Mouse (Mus musculus): Measurements from ENCODE around the gene Itpa. TPM values are rescaled to one million over a fixed set of nuclear protein-coding genes. Genes with fewer than 3 reads are reported as not detected.

Gene Itpa
- 5.6 and 6.6 TPM in 2 replicates for polyA plus RNA-seq (2012)

DNA sequence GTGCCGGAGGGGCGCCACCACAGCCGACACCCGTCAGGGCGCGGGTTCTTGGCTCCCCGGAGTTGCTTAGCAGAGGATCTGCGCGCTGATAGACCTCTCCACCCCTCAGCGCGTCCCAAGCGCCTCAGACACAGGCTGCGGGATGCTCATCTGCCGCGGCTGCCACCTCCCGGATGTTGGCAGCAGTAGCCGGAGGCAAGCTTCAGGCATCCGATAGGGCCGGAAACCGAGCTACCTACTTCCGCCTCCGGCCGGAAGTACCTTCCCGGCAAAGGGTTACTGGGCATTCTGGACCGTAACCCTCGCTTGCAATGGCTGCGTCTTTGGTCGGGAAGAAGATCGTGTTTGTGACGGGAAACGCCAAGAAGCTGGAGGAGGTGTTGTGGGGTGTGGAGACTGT is at the start of gene Itpa:
TSS of gene Itpa (plus strand) at position 52 of the 400 bp plus-strand sequence.

DNA sequence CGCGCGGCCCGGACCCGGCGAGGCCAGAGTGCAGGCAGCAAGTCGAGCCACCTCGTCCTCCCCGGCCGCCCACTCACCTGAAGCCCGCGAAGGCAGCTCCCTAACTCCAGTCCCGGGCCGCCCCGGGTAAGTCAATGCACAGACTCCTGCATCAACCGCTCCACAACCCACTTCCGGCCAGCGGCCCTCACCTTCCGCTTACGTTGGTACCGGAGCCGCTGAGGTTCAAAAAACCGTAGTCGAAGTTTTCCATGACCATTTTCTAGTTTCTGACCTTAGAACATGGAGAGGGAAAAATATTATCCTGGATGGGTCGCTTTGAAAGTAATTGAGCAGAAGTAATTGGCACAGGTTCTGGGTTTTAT is 37.6 kb upstream of the Itpa start, which contains the start of the genes Fastkd5 and Ubox5:
TSS of gene Fastkd5 (minus strand) at position 189 of the 365 bp plus-strand sequence.
TSS of gene Ubox5 (minus strand) at position 200 of the 365 bp plus-strand sequence.

DNA sequence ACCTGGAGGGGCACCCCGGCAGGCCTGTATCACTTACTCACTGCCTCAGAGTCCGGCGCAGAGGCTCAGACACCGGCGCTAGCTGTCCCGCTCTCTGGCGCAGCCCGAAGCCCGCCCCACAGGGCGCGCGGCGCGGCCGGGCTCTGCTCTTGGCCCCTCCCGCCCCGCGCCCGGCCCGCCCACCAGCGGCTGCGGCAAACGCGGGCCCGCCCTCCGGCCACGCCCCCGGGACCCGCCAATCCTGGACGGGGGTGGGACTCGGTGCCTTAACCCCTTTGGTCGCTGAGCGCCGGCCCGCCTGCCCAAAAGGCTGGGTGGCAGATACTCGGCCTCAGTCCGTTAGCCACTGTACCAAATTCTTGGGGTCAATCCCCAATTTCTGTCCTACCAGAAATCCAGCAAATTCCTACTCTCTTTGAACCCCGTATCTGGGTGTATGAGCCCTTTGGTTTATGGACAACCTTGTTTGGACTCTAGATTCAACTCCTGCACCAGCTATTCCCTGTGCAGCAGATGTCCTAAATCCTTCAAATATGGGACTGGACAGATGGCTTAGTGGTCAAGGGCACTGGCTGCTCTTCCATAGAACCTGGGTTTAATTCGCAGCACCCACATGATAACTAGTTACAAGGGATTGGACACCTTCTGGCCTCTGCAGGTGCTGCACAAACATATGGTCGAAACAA is 24.6 kb upstream of the Itpa start, which contains the start of gene Lzts3:
TSS of gene Lzts3 (minus strand) at position 120 of the 686 bp plus-strand sequence.

DNA sequence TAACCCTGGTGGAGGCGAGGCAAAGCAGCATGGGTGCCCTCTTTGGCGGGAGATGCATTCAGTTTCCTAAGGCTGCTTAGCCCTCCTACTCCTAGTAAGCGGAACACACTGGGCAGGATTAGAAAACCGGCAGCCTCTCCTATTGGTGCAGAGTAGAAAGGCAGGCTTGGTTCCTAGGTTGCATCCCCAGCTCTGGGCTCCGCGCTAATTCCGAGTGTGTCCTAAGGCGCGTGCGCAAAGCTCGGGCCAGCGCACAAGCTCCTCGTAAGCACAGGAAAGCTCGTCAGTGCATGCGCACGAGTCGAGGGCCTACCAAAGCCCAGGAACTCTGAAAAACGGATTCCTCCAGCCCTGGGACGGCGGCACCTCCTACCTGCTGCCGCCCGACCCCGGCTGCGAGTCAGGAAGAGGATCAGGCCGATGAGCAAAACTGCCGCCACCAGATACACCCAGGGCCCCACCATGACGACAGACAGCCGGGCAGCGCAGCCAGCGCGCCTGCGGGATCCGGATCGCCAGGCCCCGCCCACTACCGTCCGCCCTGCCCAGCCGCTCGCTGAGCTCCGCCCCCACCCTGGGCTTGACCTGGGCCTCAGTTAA is 3.2 kb upstream of the Itpa start, which contains the start of gene Ddrgk1:
TSS of gene Ddrgk1 (minus strand) at position 558 of the 600 bp plus-strand sequence.

DNA sequence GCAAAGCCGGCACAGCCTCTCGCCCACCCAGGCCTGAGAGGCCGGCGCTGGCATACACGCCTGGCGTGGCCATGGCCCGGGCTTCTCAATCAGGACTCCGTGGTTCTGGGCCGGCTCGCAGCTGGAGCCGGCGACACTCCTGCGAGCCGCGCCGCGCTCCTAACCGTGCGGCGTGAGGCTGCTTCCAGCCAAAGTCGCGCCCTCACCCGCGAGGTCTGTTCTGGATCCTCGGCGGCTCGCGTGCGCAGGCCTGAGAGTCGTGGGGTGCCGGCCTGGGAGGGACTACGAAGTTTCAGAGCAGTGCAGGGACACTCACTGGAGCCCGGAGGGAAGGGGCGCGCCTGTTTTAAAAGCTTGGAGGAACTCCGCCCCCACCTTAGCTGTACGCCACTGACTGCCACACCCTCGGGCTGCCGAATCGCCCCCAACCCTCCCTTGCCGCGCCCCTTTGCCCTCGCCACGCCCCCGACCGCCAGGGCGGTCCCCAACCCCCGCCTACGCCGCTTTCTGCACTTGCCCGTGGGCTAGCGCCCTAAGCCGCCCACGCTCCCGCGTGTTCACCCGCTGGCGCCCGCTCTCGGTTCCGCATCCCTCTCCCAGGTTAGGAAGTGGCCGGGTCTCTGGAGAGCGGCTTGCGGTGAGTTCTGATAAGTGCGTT is 29.9 kb downstream of the Itpa start, which contains the start of gene Slc4a11:
TSS of gene Slc4a11 (minus strand) at position 367 of the 658 bp plus-strand sequence.

Other genes with a start within 250 kb of the Itpa start
- 16.1 and 20.4 TPM in 2 replicates for gene Vps16, start 243.3 kb upstream of the Itpa start, polyA plus RNA-seq (2012)
- gene Pced1a, start 242.9 kb upstream of the Itpa start, polyA plus RNA-seq (2012), result 17.7 and 21.0 TPM in 2 replicates
- 19.4 and 23.3 TPM in 2 replicates for gene Ptpra, start 217.3 kb upstream of the Itpa start, polyA plus RNA-seq (2012)
- gene Mrps26, start 103.9 kb upstream of the Itpa start, polyA plus RNA-seq (2012), result 135 and 170 TPM in 2 replicates
- gene Oxt, start 91.4 kb upstream of the Itpa start, polyA plus RNA-seq (2012), result not detected in 2 replicates
- gene Avp, start 85.1 kb upstream of the Itpa start, polyA plus RNA-seq (2012), result 0.13 TPM in 1 of 2 replicates, not detected in the other
- 0.65 and 0.66 TPM in 2 replicates for gene Fastkd5, start 37.6 kb upstream of the Itpa start, polyA plus RNA-seq (2012)
- gene Ubox5, start 37.6 kb upstream of the Itpa start, polyA plus RNA-seq (2012), result 0.86 and 1.3 TPM in 2 replicates
- 1.6 and 2.8 TPM in 2 replicates for gene Lzts3, start 24.8 kb upstream of the Itpa start, polyA plus RNA-seq (2012)
- 102 and 134 TPM in 2 replicates for gene Ddrgk1, start 3.0 kb upstream of the Itpa start, polyA plus RNA-seq (2012)
- 0.20 and 0.22 TPM in 2 replicates for gene Slc4a11, start 29.9 kb downstream of the Itpa start, polyA plus RNA-seq (2012)
- 2.5 and 5.1 TPM in 2 replicates for gene 4930402H24Rik, start 238.8 kb downstream of the Itpa start, polyA plus RNA-seq (2012)
- 3.7 and 4.0 TPM in 2 replicates for gene Atrn, start 238.9 kb downstream of the Itpa start, polyA plus RNA-seq (2012)

All from megakaryocyte-erythroid progenitor cell, adult 5 weeks (primary cell).